Mouse (Mus musculus) heart, adult 11 months (tissue): ENCODE measurements around the gene Slc39a10.

Source experiments
- DNase-seq: peaks from one replicate; pipeline ENCODE4 v3.0.0; 2022

Gene Slc39a10

GRCm38 (mm10) chr1:46892752-46893151 lies at the start of gene Slc39a10:
Gene Slc39a10, minus strand, starts transcription at chr1:46892852.
- DNase-seq, result no peak

- no peak for DNase-seq
Observed at GRCm38 (mm10) chr1:46939295-46939694, 46.6 kb upstream of the Slc39a10 start.

DNA sequence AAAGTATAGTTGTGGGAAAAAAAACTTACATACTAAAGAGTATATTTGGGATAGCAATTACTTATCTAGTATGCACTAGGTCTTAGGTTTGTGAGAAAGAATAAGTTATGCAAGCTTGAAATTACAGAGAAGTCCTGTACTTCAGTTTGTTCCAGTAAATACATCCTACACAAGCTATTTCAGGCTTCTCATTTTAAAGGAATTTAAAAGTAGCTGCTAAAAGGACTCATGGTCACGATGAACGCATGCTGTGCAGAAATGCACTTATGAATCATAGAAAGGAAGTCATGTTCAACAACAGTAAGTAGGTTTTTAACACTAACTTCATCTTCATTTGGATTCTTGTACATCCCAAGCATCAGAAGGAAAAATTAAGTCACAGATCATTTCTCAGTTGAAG lies 45.0 kb upstream of the Slc39a10 start:
- DNase-seq, result peak; percentile 49

DNA sequence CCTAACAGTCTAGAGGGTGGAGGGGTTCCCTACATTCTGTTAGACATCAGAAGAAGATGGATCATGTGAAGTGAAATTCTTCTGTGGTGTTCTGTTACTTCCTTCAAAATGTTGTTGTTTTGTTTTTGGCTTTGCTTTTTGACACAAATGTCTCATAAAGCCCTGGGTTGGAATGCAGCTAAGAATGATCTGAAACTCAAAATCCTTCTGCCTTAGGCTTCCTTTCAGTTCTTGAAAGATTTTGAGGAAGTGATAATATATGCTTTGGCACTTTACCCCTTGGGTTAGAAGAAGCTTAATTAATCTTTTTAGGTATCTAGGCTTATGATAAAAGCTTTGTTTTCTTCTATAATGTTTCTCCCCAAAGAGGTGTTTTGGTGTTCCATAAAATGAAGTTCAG lies 34.5 kb upstream of the Slc39a10 start:
- DNase-seq, result no peak

GRCm38 (mm10) chr1:46926239-46926638 lies 33.6 kb upstream of the Slc39a10 start:
- peak; percentile 15 for DNase-seq

DNA sequence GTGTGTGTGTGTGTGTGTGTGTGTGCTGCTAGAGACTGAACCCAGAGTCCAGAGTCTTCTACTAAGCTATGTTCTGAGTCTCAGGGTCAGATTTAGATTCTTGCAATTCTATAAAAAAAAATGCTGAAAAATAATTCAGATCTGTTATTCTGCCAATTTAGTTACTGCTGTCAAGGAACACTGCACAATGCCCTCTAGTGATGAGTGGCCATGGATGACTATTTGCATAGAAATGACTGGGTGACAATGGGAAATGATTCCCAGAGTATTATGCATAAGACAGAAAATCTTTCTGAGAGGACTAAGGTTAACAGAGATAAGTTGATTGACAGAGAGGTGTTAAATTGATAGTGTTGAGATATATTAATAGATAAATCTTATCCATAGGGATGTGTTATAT lies 32.3 kb upstream of the Slc39a10 start:
- DNase-seq, result peak; percentile 11

- DNase-seq, result peak; percentile 17
Observed at GRCm38 (mm10) chr1:46922904-46923303, 30.3 kb upstream of the Slc39a10 start.

DNA sequence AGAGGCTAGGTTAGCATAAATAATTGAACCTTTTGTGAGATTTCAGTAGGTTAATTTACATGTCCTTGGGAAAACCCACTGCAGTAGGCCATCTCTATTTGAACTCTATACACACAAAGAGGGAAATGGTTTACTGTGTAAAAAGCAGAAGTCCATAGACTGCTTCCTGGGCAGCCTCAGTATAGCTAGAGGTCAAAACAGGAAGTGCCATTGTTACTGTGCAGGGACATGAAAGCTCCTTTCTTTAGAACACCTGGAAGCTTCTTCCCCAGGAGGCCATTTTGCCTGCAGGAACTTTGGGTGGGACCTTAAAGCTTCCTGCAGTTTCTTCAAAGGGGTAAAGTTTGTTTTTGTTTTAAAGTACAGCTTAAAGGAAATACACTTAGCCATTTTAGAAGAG lies 29.0 kb upstream of the Slc39a10 start:
- peak; percentile 92 for DNase-seq

DNA sequence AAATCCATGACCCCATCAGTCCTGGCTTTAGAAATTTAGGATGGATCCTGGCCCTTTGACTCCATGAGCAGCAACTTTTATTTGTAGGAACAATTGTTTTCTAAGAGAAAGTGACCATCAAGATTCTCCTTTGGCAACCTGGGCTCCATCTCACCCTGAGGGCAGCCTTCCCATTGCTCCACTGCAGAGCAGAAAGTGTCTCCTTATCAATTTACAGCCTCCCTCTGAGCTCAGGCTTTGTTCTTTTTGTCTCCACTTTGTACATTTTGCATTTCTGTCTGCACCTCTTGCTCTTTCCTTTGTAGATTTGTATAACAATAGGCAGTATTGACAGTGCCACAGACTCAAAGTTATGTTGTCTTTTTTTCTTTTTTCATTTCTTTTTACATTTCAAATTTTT lies 23.6 kb upstream of the Slc39a10 start:
- DNase-seq, result peak; percentile 45

DNA sequence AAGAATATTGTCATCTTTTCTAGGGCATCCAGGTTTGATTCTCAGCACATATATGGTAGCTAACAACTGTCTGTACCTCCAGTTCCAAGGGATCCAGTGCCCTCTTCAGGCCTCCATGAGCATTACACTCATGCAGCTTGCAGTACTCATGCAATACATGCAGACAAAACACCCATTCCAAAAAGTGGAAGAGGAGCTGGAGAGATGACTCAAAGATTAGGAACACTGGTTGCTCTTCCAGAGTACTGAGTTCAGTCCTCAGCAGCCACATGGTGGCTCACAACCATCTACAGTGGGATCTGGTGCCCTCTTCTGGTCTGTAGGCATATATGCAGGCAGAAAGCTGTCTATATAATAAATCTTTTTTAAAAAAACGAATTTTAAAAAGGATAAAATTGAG lies 21.7 kb upstream of the Slc39a10 start:
- peak; percentile 77 for DNase-seq

GRCm38 (mm10) chr1:46912506-46913156 lies 20.0 kb upstream of the Slc39a10 start:
- DNase-seq, result peak; percentile 25

- DNase-seq, result peak; percentile 46
Observed at GRCm38 (mm10) chr1:46910154-46910553, 17.5 kb upstream of the Slc39a10 start.

DNA sequence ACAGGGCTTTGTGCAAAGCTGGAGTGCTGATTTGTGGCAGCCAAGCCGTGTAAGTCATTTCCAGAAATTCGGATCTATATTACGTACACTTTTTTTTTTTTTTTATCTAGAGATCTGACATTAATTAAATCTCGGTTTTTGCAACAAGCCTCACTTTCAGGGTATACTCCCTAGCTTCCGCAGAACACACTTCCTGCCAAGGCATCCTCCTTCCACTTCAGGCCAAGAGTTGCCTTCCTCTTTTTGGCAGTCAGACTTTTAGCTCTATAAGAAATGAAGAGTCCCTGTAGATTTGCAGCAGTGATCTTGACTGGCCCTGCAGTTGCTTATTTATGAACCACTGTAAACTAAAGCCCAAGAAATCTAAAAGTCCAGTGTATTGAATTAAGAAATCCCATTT lies 13.1 kb upstream of the Slc39a10 start:
- peak; percentile 90 for DNase-seq

DNA sequence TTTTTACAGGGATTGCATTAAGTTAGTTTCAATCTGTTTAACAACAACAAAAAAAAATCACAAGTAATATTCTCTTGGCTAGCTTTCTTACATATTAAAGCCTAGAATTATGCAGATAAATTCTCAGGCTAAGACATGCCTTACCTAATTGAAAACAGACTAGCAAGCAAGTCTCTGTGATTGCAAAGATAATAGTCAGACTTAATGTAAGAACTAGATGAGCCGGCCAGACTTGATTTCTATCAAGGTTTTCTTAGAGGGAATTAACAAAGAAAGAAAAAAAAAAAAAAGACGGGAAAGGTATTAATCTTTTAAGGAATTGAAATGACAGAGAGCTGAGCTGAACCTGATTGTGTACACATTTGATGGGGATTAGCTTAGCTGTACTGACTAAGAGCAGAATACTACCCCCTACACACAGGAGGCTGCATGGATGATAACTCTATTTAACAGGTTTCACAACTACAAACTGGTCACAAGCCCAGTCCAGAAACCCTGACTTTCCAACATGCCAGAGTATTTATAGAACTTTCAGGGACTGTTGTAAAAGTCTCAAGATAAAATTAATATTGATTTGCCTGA lies 9.5 kb upstream of the Slc39a10 start:
- DNase-seq, result no peak

DNA sequence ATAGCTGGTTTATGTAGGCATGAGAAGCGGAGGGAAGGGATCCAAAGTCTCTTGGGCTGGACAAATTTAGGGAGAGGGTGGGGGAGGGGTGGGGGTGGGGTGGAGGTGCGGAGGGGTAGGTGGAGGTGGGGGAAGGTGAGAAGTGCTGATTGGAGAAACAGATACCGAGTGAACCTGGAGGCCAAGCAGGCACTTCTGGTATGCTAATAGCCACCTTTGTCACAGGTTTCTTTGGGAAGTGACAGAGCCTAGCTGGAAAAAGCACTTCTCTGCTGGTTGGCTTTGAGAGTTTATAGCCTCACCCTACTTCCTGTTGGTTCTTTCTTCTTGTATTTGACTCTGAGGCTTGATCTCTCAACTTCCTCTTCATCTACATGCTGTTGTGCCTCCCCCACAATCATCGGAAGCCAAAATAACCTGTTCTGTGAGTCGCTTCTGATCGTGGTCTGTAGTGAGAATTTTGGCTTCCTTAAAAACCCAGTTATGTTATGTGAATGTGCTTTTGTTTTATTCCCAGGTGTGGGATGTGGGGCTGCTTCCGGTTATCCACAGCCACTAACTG lies 1.7 kb upstream of the Slc39a10 start:
- DNase-seq, result no peak

DNA sequence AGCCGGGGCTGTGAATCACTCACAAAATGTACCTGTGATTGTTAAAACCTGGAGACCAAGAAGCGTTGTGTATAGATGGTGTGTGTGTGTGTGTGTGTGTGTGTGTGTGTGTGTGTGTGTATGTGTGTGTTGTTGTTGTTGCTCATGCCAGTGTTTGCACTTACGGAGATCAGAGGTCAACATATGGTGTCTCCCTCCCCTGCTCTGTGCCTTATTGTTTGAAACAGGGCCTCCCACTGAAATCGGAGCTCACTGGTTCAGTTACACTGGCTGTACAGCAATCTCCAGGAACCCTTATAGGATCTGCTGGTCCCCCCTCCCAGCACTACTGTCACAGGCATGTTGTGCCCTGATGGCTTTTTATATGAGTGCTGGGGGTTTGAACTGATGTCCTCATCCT lies 3.9 kb downstream of the Slc39a10 start:
- DNase-seq, result no peak

DNA sequence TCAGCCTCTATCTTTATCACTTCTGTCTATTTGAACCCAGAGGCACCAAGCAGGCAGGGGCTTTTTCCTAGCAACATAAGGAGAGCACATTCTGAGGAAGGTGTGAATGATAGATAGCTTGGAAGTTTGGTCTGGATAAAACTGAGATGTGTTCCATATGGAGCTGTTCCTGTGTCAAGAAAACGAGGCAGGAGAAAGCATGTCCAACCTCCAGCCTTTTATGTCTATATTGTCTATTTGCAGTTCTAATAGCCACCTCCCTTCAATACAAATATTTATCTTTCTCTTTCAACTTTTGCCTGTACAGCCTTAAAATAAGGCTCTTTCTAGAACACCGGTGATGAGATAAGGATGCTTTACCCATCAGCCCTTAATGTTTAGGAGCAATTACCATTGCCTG lies 4.3 kb downstream of the Slc39a10 start:
- DNase-seq, result no peak

- no peak for DNase-seq
Observed at GRCm38 (mm10) chr1:46887908-46888307, 4.7 kb downstream of the Slc39a10 start.

- DNase-seq, result no peak
Observed at GRCm38 (mm10) chr1:46886091-46886490, 6.6 kb downstream of the Slc39a10 start.

DNA sequence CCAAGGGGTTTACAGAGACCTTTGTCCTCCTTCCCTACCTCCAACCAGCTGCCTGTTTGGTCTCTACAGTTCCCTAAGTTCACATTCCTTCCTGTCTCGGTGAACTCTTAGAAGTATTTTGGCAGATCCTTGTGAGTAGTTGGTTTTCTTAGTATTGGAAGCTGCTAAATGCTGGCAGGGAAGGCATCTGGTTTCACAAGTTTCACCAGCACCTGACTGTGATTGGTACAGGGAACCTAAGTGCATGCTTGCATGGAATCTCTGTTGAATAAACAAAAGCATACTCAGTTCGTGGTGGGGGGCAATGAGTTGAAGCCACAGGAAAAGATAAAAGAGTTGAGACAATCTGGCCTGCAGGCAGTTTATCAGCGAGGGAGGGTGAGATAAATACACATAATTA lies 7.4 kb downstream of the Slc39a10 start:
- DNase-seq, result no peak

DNA sequence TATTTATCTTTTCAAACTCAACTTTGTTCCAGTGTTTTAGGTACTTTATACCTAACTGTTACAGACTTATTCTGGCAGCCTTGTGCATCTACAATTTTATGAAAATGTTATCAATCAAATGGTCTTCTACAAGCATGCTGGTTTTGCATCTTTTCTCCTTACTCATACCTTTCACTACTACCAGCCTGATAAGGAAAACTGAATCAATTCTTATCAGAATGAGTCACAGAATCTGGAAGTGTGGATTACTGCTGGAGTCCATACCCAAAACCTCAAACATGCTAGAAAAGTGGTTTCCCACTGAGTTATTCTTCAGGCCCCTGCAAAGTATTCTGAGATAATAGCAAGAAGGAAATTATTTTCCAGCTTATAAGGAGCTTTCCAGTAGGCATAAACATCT lies 12.7 kb downstream of the Slc39a10 start:
- DNase-seq, result no peak

GRCm38 (mm10) chr1:46873770-46874169 lies 18.9 kb downstream of the Slc39a10 start:
- DNase-seq, result peak; percentile 91

- DNase-seq, result no peak
Observed at GRCm38 (mm10) chr1:46869788-46870187, 22.9 kb downstream of the Slc39a10 start.

DNA sequence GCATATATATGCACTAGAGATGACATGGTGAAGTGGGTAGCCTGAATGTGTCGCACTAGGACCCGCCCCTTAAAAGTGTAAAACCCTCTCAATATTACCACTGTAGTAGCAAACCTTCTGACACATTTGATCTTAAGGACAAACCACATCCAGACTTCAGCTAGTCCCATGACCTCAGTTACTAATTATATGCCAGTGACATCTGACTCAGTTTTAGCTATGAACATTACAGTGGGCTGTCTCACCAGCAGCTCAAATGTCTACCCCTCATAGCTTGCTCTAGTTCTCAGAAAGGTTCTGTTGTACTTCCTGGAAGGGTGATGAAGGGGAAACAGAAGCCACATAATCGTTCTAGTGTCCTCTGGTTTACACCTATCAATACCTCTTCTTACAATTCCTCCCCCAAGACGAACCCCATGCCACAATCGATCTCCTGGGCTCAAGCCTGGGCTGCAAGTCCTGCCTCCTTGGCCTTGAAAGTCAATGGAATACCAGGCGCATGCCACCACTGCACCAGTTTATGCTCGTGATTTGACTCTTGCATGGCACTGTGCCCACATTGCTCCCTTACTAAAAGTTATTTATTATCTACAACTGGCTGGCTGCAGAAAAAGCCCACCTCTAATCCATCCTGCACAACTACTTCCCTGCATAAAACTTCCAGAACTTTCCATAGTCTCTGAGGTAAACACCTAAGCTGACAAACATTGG lies 28.3 kb downstream of the Slc39a10 start:
- peak; percentile 90 for DNase-seq
